Mouse (Mus musculus) olfactory bulb, adult 2 months (tissue): ENCODE data around the gene Tmsb10. TPM values are rescaled to one million over a fixed set of nuclear protein-coding genes. Genes with fewer than 3 reads are reported as not detected.

ENCODE experiments used
- H3K27ac ChIP-seq: fragments of 200-500 bp; 2 replicates; pipeline ENCODE4 v1.5.1; 2012; ENCODE audit warnings: low read depth, low read length; ENCODE audit not compliant: insufficient read depth
- H3K4me1 ChIP-seq: fragments of 200-500 bp; 2 replicates; pipeline ENCODE4 v1.6.1; 2012; ENCODE audit warnings: low read length; ENCODE audit not compliant: control insufficient read depth, insufficient read depth
- H3K4me3 ChIP-seq: fragments of 200-500 bp; 2 replicates; pipeline ENCODE4 v1.5.1; 2012; ENCODE audit warnings: mild to moderate bottlenecking, low read depth, low read length, moderate library complexity; ENCODE audit not compliant: insufficient read depth
- CTCF ChIP-seq: fragments of 200-500 bp; IDR thresholded peaks from 2 replicates; pipeline ENCODE4 v1.5.1; 2012; ENCODE audit warnings: low read depth, mild to moderate bottlenecking, low read length, moderate library complexity; ENCODE audit not compliant: insufficient read depth
- POLR2A ChIP-seq: fragments of 200-500 bp; IDR thresholded peaks from 2 replicates; pipeline ENCODE4 v1.6.1; 2012; ENCODE audit warnings: mild to moderate bottlenecking, low read depth, low read length, moderate library complexity; ENCODE audit not compliant: insufficient read depth
- WGBS: fragments of 180-500 bp; shearing (Covaris S2); methylation state at CpG from one replicate; pipeline ENCODE4 v1.1.7; 2018; 5-methylcytosine and 5-hydroxymethylcytosine counted together
- polyA plus RNA-seq: library from polyadenylated mRNA; stranded (reverse); fragments of >200 nt; gene quantifications from 2 replicates; pipeline ENCODE4 v1.2.4, GENCODE M21; 2012; ENCODE audit warnings: low replicate concordance; ENCODE audit not compliant: missing spikeins, insufficient read depth, insufficient read length

Tmsb10 gene
- polyA plus RNA-seq, 1 experiment: 1,837 TPM

GRCm38 (mm10) chr6:72926755-72927482, 31.6 kb downstream of the Tmsb10 start:
- WGBS: 23% methylated on average over 9 of the region's 9 CpGs
- Histone ChIP-seq H3K4me3 (no peak overlapping the region), H3K4me1 (peaks cover 7% of the 10 kb centered on the region), H3K27ac (no peak overlapping the region)
- TF ChIP-seq CTCF: peak; percentile 7; the same call in 1 of the 2 replicates
- no peak for TF ChIP-seq POLR2A

GRCm38 (mm10) chr6:72926031-72926430, 32.5 kb downstream of the Tmsb10 start:
- 86% methylated on average over 4 of the region's 4 CpGs for WGBS

GRCm38 (mm10) chr6:72923381-72923780, 35.2 kb downstream of the Tmsb10 start:
- Histone ChIP-seq H3K4me1 (peaks cover 9% of the 10 kb centered on the region), H3K4me3 (no peak overlapping the region), H3K27ac (no peak overlapping the region)
- WGBS: 85% methylated on average over 8 of the region's 8 CpGs
- TF ChIP-seq CTCF (no peak), POLR2A (no peak)

More at GRCm38 (mm10) chr6:72926031-72926430, 32.5 kb downstream of the Tmsb10 start:
- Histone ChIP-seq H3K4me1 (peaks cover 7% of the 10 kb centered on the region), H3K27ac (no peak overlapping the region), H3K4me3 (no peak overlapping the region)
- TF ChIP-seq POLR2A (no peak), CTCF (no peak)

GRCm38 (mm10) chr6:72921081-72921480, 37.5 kb downstream of the Tmsb10 start:
- Histone ChIP-seq H3K4me3 (no peak overlapping the region), H3K27ac (no peak overlapping the region), H3K4me1 (peaks cover 2% of the 10 kb centered on the region; the same call in 1 of the 2 replicates)
- 98% methylated on average over 3 of the region's 3 CpGs for WGBS
- TF ChIP-seq CTCF (no peak), POLR2A (no peak)

- Histone ChIP-seq H3K4me3 (no peak overlapping the region), H3K4me1 (peaks cover 2% of the 10 kb centered on the region; the same call in 1 of the 2 replicates), H3K27ac (no peak overlapping the region)
- WGBS: 57% methylated on average over 9 of the region's 9 CpGs
- TF ChIP-seq CTCF: no peak
- no peak for TF ChIP-seq POLR2A
Observed at GRCm38 (mm10) chr6:72918510-72919033, 40.0 kb downstream of the Tmsb10 start.

- Histone ChIP-seq H3K4me1 (peaks cover 2% of the 10 kb centered on the region; the same call in 1 of the 2 replicates), H3K27ac (no peak overlapping the region), H3K4me3 (no peak overlapping the region)
- WGBS: 93% methylated on average over 7 of the region's 7 CpGs
- TF ChIP-seq POLR2A: no peak
Observed at GRCm38 (mm10) chr6:72916330-72916729, 42.2 kb downstream of the Tmsb10 start.

GRCm38 (mm10) chr6:72914087-72914749, 44.3 kb downstream of the Tmsb10 start:
- 78% methylated on average over 6 of the region's 6 CpGs for WGBS
- Histone ChIP-seq H3K27ac (no peak overlapping the region), H3K4me3 (no peak overlapping the region), H3K4me1 (peaks cover 2% of the 10 kb centered on the region; the same call in 1 of the 2 replicates)
- TF ChIP-seq CTCF (no peak), POLR2A (no peak)

GRCm38 (mm10) chr6:72911261-72911660, 47.3 kb downstream of the Tmsb10 start:
- Histone ChIP-seq H3K4me3 (no peak overlapping the region), H3K27ac (no peak overlapping the region), H3K4me1 (no peaks in the 10 kb centered on the region)
- 54% methylated on average over 4 of the region's 4 CpGs for WGBS
- TF ChIP-seq CTCF (no peak), POLR2A (no peak)

Other genes starting within 250 kb of the Tmsb10 start
- gene Tcf7l1, start 169.5 kb downstream of the Tmsb10 start, polyA plus RNA-seq: not detected in 2 replicates
- not detected in 2 replicates for gene Kcmf1, start 58.8 kb downstream of the Tmsb10 start, polyA plus RNA-seq